39 mouse cellular contexts compared by ENCODE assay signal in the genomic region with DNA sequence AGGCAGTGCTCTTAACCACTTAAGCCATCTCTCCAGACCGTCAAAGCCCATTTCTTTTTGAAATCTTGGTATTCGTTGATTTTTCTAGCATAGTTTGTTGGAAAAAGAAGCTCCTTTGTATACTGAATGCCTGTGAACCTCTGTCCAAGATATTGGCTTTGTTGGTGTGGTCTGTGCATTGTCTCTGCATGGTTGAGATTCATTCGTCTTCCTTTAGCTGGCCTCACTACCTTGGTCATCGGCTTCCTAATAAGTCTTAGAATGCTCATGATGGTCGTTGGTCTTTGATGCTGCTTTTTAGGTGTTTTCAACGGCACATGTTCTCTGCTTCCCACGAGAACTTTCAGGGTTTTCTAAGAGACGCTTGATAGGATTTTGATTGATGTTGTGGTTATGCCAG. TPM values are rescaled to one million over a fixed set of nuclear protein-coding genes. Genes with fewer than 3 reads are reported as not detected.
"Had no signal": no experiment of that assay in that cellular context is flagged by ENCODE, and none has a peak within 500 bp of the region (broad histone marks: within the 10 kb centered on the region; RNA-seq: fewer than 3 reads in every experiment).

No protein-coding gene starts in this region.

- H3K27ac ChIP-seq: gastrocnemius, adult 2 months; heart, adult 2 months; hindbrain, embryonic 10.5 days; hindbrain, embryonic 12.5 days; hindbrain, embryonic 14.5 days; left cerebral cortex, adult 2 months; limb, embryonic 10.5 days; limb, embryonic 12.5 days; liver, embryonic 13.5 days; liver, embryonic 15.5 days had no signal

- H3K4me1 ChIP-seq: hindbrain, embryonic 10.5 days; hindbrain, embryonic 12.5 days; limb, embryonic 10.5 days; limb, embryonic 12.5 days had no signal

- DNase-seq: gastrocnemius, adult 2 months; gastrocnemius, postnatal 10 days; gastrocnemius, postnatal 25 days; heart, adult 2 months; heart, postnatal 10 days; heart, postnatal 4 days; kidney, adult 18-20 months; kidney, adult 8-10 months; kidney, postnatal 10 days; kidney, postnatal 25 days; kidney, postnatal 4 days; liver; liver, embryonic 13.5 days had no signal

- H3K9me3 ChIP-seq: hindbrain, embryonic 10.5 days; hindbrain, embryonic 12.5 days; limb, embryonic 10.5 days; liver, embryonic 13.5 days; liver, embryonic 15.5 days had no signal

- H3K36me3 ChIP-seq: hindbrain, embryonic 10.5 days; hindbrain, embryonic 12.5 days; limb, embryonic 10.5 days; limb, embryonic 12.5 days; liver, embryonic 13.5 days; liver, embryonic 15.5 days had no signal

- H3K27me3 ChIP-seq: hindbrain, embryonic 12.5 days; limb, embryonic 12.5 days; liver, embryonic 13.5 days had no signal

- ATAC-seq: hindbrain, embryonic 16.5 days; intestine, embryonic 16.5 days had no signal

- H3K9ac ChIP-seq: hindbrain, embryonic 12.5 days; hindbrain, embryonic 14.5 days; limb, embryonic 12.5 days; liver, embryonic 13.5 days; liver, embryonic 15.5 days had no signal

- H3K4me2 ChIP-seq: heart, embryonic 11.5 days; hindbrain, embryonic 12.5 days; hindbrain, embryonic 14.5 days; limb, embryonic 12.5 days; liver, embryonic 11.5 days; liver, embryonic 13.5 days; liver, embryonic 15.5 days had no signal

- H3K4me3 ChIP-seq: gastrocnemius, adult 2 months; heart, adult 2 months; hindbrain, embryonic 10.5 days; hindbrain, embryonic 12.5 days; left cerebral cortex, adult 2 months; limb, embryonic 10.5 days; limb, embryonic 12.5 days; liver, embryonic 13.5 days; liver, embryonic 15.5 days had no signal

RNA-seq across cellular contexts. Expression of gene Olfr524, which starts 9.8 kb away (rescaled TPM):
- total RNA-seq: gastrocnemius, adult 2 months; gastrocnemius, postnatal 10 days; gastrocnemius, postnatal 25 days; gastrocnemius, postnatal 4 days; granulocyte monocyte progenitor cell, adult 5-6 weeks; heart, adult 2 months; heart, postnatal 10 days; heart, postnatal 25 days; heart, postnatal 4 days; layer of hippocampus, adult 18-20 months; layer of hippocampus, postnatal 10 days; layer of hippocampus, postnatal 25 days; left cerebral cortex, adult 2 months; left cerebral cortex, postnatal 14 days; left cerebral cortex, postnatal 36 days had no signal
- polyA plus RNA-seq: frontal cortex, adult 2 months; heart, adult 2 months; heart, embryonic 11.5 days; heart, embryonic 14.5 days; hindbrain, embryonic 10.5 days; hindbrain, embryonic 12.5 days; hindbrain, embryonic 14.5 days; hindbrain, embryonic 16.5 days; intestine, embryonic 14.5 days; intestine, embryonic 16.5 days; kidney, embryonic 14.5 days; kidney, embryonic 16.5 days; limb, embryonic 10.5 days; limb, embryonic 12.5 days; limb, embryonic 14.5 days; liver, embryonic 11.5 days; liver, embryonic 13.5 days; liver, embryonic 15.5 days had no signal

RNA-seq across cellular contexts. Expression of gene Cd163l1, which starts 22.1 kb away (rescaled TPM):
- total RNA-seq: gastrocnemius, adult 2 months; gastrocnemius, postnatal 10 days; gastrocnemius, postnatal 25 days; granulocyte monocyte progenitor cell, adult 5-6 weeks; heart, adult 2 months; heart, postnatal 10 days; heart, postnatal 25 days; left cerebral cortex, postnatal 36 days had no signal
- polyA plus RNA-seq: heart, embryonic 11.5 days; heart, embryonic 14.5 days; hindbrain, embryonic 10.5 days; hindbrain, embryonic 12.5 days; hindbrain, embryonic 14.5 days; hindbrain, embryonic 16.5 days; intestine, embryonic 14.5 days; kidney, embryonic 14.5 days; limb, embryonic 12.5 days; liver, embryonic 11.5 days had no signal

RNA-seq across cellular contexts. Expression of gene Olfr523, which starts 23.0 kb away (rescaled TPM):
- total RNA-seq: gastrocnemius, adult 2 months; gastrocnemius, postnatal 10 days; gastrocnemius, postnatal 25 days; gastrocnemius, postnatal 4 days; granulocyte monocyte progenitor cell, adult 5-6 weeks; heart, adult 2 months; heart, postnatal 10 days; heart, postnatal 25 days; heart, postnatal 4 days; layer of hippocampus, postnatal 10 days; left cerebral cortex, postnatal 36 days had no signal
- polyA plus RNA-seq: heart, adult 2 months; heart, embryonic 11.5 days; heart, embryonic 14.5 days; heart, embryonic 16.5 days; hindbrain, embryonic 10.5 days; hindbrain, embryonic 12.5 days; hindbrain, embryonic 14.5 days; hindbrain, embryonic 16.5 days; intestine, embryonic 14.5 days; intestine, embryonic 16.5 days; kidney, embryonic 14.5 days; kidney, embryonic 16.5 days; limb, embryonic 10.5 days; limb, embryonic 12.5 days; limb, embryonic 14.5 days; liver, embryonic 11.5 days; liver, embryonic 13.5 days; liver, embryonic 15.5 days had no signal

RNA-seq across cellular contexts. Expression of gene Olfr522, which starts 31.4 kb away (rescaled TPM):
- total RNA-seq: gastrocnemius, adult 2 months; gastrocnemius, postnatal 10 days; gastrocnemius, postnatal 25 days; gastrocnemius, postnatal 4 days; granulocyte monocyte progenitor cell, adult 5-6 weeks; heart, adult 2 months; heart, postnatal 10 days; heart, postnatal 25 days; heart, postnatal 4 days; layer of hippocampus, adult 18-20 months; layer of hippocampus, postnatal 10 days; layer of hippocampus, postnatal 25 days; left cerebral cortex, adult 2 months; left cerebral cortex, postnatal 14 days; left cerebral cortex, postnatal 36 days had no signal
- polyA plus RNA-seq: frontal cortex, adult 2 months; heart, adult 2 months; heart, embryonic 11.5 days; heart, embryonic 14.5 days; heart, embryonic 16.5 days; hindbrain, embryonic 10.5 days; hindbrain, embryonic 12.5 days; hindbrain, embryonic 14.5 days; hindbrain, embryonic 16.5 days; intestine, embryonic 14.5 days; intestine, embryonic 16.5 days; kidney, embryonic 14.5 days; kidney, embryonic 16.5 days; limb, embryonic 10.5 days; limb, embryonic 12.5 days; limb, embryonic 14.5 days; liver, embryonic 11.5 days; liver, embryonic 13.5 days; liver, embryonic 15.5 days had no signal

RNA-seq across cellular contexts. Expression of gene Sprn, which starts 41.3 kb away (rescaled TPM):
- total RNA-seq: granulocyte monocyte progenitor cell, adult 5-6 weeks had no signal
- polyA plus RNA-seq: limb, embryonic 10.5 days; liver, embryonic 11.5 days; liver, embryonic 15.5 days had no signal
